22 mouse cellular contexts compared by ENCODE assay signal in genomic region chr2:164040949-164041348, GRCm38 (mm10). TPM values are rescaled to one million over a fixed set of nuclear protein-coding genes. Genes with fewer than 3 reads are reported as not detected.
DNase-seq lines count a peak whose midpoint lies in the region; ATAC-seq and TF ChIP-seq lines count a peak whose summit lies in the region.
"Had no signal": no experiment of that assay in that cellular context is flagged by ENCODE, and none has a peak within 500 bp of the region (broad histone marks: within the 10 kb centered on the region; RNA-seq: fewer than 3 reads in every experiment).

No protein-coding gene starts in this region.

- TF ChIP-seq EP300 in lung, postnatal 0 days (IDR thresholded peaks at IDR 0.05) = no peak

- ATAC-seq in lung, postnatal 0 days = 0 out of 2 replicates have a peak, but pooled peaks have one; percentile 17
- peak; percentile 74 to 80; a peak in 3 of 4 replicates for ATAC-seq in hematopoietic stem cell, adult 5-6 weeks (replicated peaks in 1 of 2; ENCODE audit: insufficient read depth in 1 of 2, low FRiP score in 2 of 2, low TSS enrichment in 1 of 2, low read depth in 1 of 2, poor library complexity in 2 of 2, severe bottlenecking in 2 of 2)
- peak; percentile 92 for ATAC-seq in monocyte, adult 5-6 weeks (replicated peaks; ENCODE audit: insufficient number of reproducible peaks, low FRiP score, low TSS enrichment, poor library complexity, severe bottlenecking)
- no peak for ATAC-seq in neural tube, embryonic 15.5 days (ENCODE audit: low FRiP score)
- ATAC-seq: forebrain, embryonic 13.5 days; hindbrain, postnatal 0 days; midbrain, embryonic 15.5 days had no signal

- H3K4me2 ChIP-seq in lung, postnatal 0 days (replicated peaks; ENCODE audit: low read depth, low read length) = no peak overlapping the region
- H3K4me2 ChIP-seq in neural tube, embryonic 15.5 days = no peak overlapping the region
- H3K4me2 ChIP-seq: embryonic facial prominence, embryonic 12.5 days; forebrain, embryonic 13.5 days; limb, embryonic 12.5 days; lung, embryonic 14.5 days; midbrain, embryonic 15.5 days; neural tube, embryonic 12.5 days had no signal

- H3K27ac ChIP-seq in lung, postnatal 0 days (ENCODE audit: low read length) = no peak overlapping the region
- H3K27ac ChIP-seq in neural tube, embryonic 15.5 days (replicated peaks) = no peak overlapping the region
- H3K27ac ChIP-seq: embryonic facial prominence, embryonic 12.5 days; forebrain, embryonic 13.5 days; hindbrain, embryonic 10.5 days; hindbrain, postnatal 0 days; limb, embryonic 12.5 days; midbrain, embryonic 15.5 days; neural tube, embryonic 12.5 days had no signal

- no peaks in the 10 kb centered on the region for H3K4me1 ChIP-seq in lung, postnatal 0 days (ENCODE audit: insufficient read depth, low read depth, low read length)
- no peaks in the 10 kb centered on the region for H3K4me1 ChIP-seq in lung, adult 2 months (ENCODE audit: control insufficient read depth, insufficient read depth, low read length)
- no peaks in the 10 kb centered on the region for H3K4me1 ChIP-seq in neural tube, embryonic 15.5 days
- H3K4me1 ChIP-seq: forebrain, embryonic 13.5 days; midbrain, embryonic 15.5 days; neural tube, embryonic 12.5 days had no signal

- TF ChIP-seq POLR2A in lung, adult 2 months (IDR thresholded peaks at IDR 0.05; ENCODE audit: borderline replicate concordance, extremely low read depth, low read depth, low read length) = no peak

- WGBS in lung, postnatal 0 days = 64% methylated on average over 6 of the region's 6 CpGs
- WGBS in lung, adult 2 months = 76% methylated on average over 6 of the region's 6 CpGs
- 86% methylated on average over 6 of the region's 6 CpGs for WGBS in neural tube, embryonic 15.5 days

- no peak for TF ChIP-seq CTCF in lung, postnatal 0 days (IDR thresholded peaks at IDR 0.05)
- TF ChIP-seq CTCF in lung, adult 2 months (IDR thresholded peaks at IDR 0.05; ENCODE audit: insufficient read depth, low read length) = no peak

- no peak overlapping the region for H3K4me3 ChIP-seq in lung, postnatal 0 days (ENCODE audit: low read depth, low read length)
- no peak overlapping the region for H3K4me3 ChIP-seq in lung, adult 2 months (replicated peaks; ENCODE audit: extremely low read depth, low read depth, low read length)
- H3K4me3 ChIP-seq in neural tube, embryonic 15.5 days (replicated peaks) = no peak overlapping the region
- H3K4me3 ChIP-seq: embryonic facial prominence, embryonic 12.5 days; erythroblast, embryonic 14.5 days; forebrain, embryonic 13.5 days; hindbrain, embryonic 10.5 days; limb, embryonic 12.5 days; midbrain, embryonic 15.5 days; neural tube, embryonic 12.5 days had no signal

- H3K27me3 ChIP-seq in lung, postnatal 0 days (replicated peaks; ENCODE audit: insufficient read depth, low read length) = no peaks in the 10 kb centered on the region
- H3K27me3 ChIP-seq in neural tube, embryonic 15.5 days (replicated peaks) = no peaks in the 10 kb centered on the region
- H3K27me3 ChIP-seq: embryonic facial prominence, embryonic 12.5 days; forebrain, embryonic 13.5 days; limb, embryonic 12.5 days; midbrain, embryonic 15.5 days; neural tube, embryonic 12.5 days had no signal

- no peaks in the 10 kb centered on the region for H3K36me3 ChIP-seq in lung, postnatal 0 days (ENCODE audit: insufficient read depth, low read length)
- no peaks in the 10 kb centered on the region for H3K36me3 ChIP-seq in neural tube, embryonic 15.5 days
- H3K36me3 ChIP-seq: embryonic facial prominence, embryonic 12.5 days; hindbrain, embryonic 10.5 days; limb, embryonic 12.5 days; midbrain, embryonic 15.5 days; neural tube, embryonic 12.5 days had no signal

- H3K9ac ChIP-seq in lung, postnatal 0 days (replicated peaks; ENCODE audit: low read depth) = no peak overlapping the region
- no peak overlapping the region for H3K9ac ChIP-seq in neural tube, embryonic 15.5 days (replicated peaks)
- H3K9ac ChIP-seq: embryonic facial prominence, embryonic 12.5 days; forebrain, embryonic 13.5 days; limb, embryonic 12.5 days; lung, embryonic 14.5 days; midbrain, embryonic 15.5 days; neural tube, embryonic 12.5 days had no signal

- no peaks in the 10 kb centered on the region for H3K9me3 ChIP-seq in lung, postnatal 0 days (ENCODE audit: low read length)
- H3K9me3 ChIP-seq in neural tube, embryonic 15.5 days (replicated peaks) = no peaks in the 10 kb centered on the region
- H3K9me3 ChIP-seq: embryonic facial prominence, embryonic 12.5 days; forebrain, embryonic 13.5 days; hindbrain, embryonic 10.5 days; limb, embryonic 12.5 days; midbrain, embryonic 15.5 days; neural tube, embryonic 12.5 days had no signal

- peak; percentile 23 for DNase-seq in lung, postnatal 0 days (ENCODE audit: low spot score)
- no peak for DNase-seq in lung, adult 2 months
- no peak for DNase-seq in urinary bladder, postnatal 36 days (ENCODE audit: low spot score in 2 of 2)
- no peak for DNase-seq in cerebellum, adult 11-12 months
- DNase-seq: adrenal gland, postnatal 25 days; cerebellum, adult 8-10 months; gastrocnemius, postnatal 36 days; lung, embryonic 14.5 days; spleen, adult 18-20 months; thymus, postnatal 36 days had no signal

RNA-seq across cellular contexts. Expression of gene Pabpc1l, which starts 15.7 kb away (rescaled TPM):
- polyA plus RNA-seq in lung, postnatal 0 days (2015; fragmentation: Nextera tagmentation; extraction: Ambion mirVana) = 0.36 and 0.60 TPM in 2 replicates
- polyA plus RNA-seq in lung, adult 2 months (2012; rRNA removed) = 0.40 and 0.50 TPM in 2 replicates
- 0.05 and 0.13 TPM in 2 replicates for total RNA-seq in hematopoietic stem cell, adult 5-6 weeks (2017)
- total RNA-seq in monocyte, adult 5-6 weeks (2017) = 1.9 to 3.5 TPM in 2 of 3 replicates, not detected in the other
- polyA plus RNA-seq in neural tube, embryonic 15.5 days (2015; fragmentation: Nextera tagmentation; extraction: Ambion mirVana) = 1.1 and 1.7 TPM in 2 replicates
- total RNA-seq: megakaryocyte-erythroid progenitor cell, adult 5-6 weeks had no signal

RNA-seq across cellular contexts. Expression of gene Stk4, which starts 29.2 kb away (rescaled TPM):
- polyA plus RNA-seq in lung, postnatal 0 days (2015; fragmentation: Nextera tagmentation; extraction: Ambion mirVana) = 26.3 and 27.0 TPM in 2 replicates
- polyA plus RNA-seq in lung, adult 2 months (2012; rRNA removed) = 22.0 and 31.3 TPM in 2 replicates
- 163 and 235 TPM in 2 replicates for total RNA-seq in hematopoietic stem cell, adult 5-6 weeks (2017)
- total RNA-seq in monocyte, adult 5-6 weeks (2017) = 304 to 378 TPM (median 341 TPM) in 3 replicates
- 15.4 and 19.0 TPM in 2 replicates for polyA plus RNA-seq in neural tube, embryonic 15.5 days (2015; fragmentation: Nextera tagmentation; extraction: Ambion mirVana)

RNA-seq across cellular contexts. Expression of gene Tomm34, which starts 30.0 kb away (rescaled TPM):
- 27.2 and 30.3 TPM in 2 replicates for polyA plus RNA-seq in lung, postnatal 0 days (2015; fragmentation: Nextera tagmentation; extraction: Ambion mirVana)
- polyA plus RNA-seq in lung, adult 2 months (2012; rRNA removed) = 43.5 and 48.8 TPM in 2 replicates
- total RNA-seq in hematopoietic stem cell, adult 5-6 weeks (2017) = 44.8 and 46.7 TPM in 2 replicates
- total RNA-seq in monocyte, adult 5-6 weeks (2017) = 38.3 to 59.3 TPM (median 43.2 TPM) in 3 replicates
- 49.5 and 53.9 TPM in 2 replicates for polyA plus RNA-seq in neural tube, embryonic 15.5 days (2015; fragmentation: Nextera tagmentation; extraction: Ambion mirVana)

RNA-seq across cellular contexts. Expression of gene Ywhab, which starts 46.2 kb away (rescaled TPM):
- polyA plus RNA-seq in lung, postnatal 0 days (2015; fragmentation: Nextera tagmentation; extraction: Ambion mirVana) = 263 and 295 TPM in 2 replicates
- 39.4 and 52.8 TPM in 2 replicates for polyA plus RNA-seq in lung, adult 2 months (2012; rRNA removed)
- total RNA-seq in hematopoietic stem cell, adult 5-6 weeks (2017) = 66.2 and 87.0 TPM in 2 replicates
- 50.9 to 83.0 TPM (median 67.5 TPM) in 3 replicates for total RNA-seq in monocyte, adult 5-6 weeks (2017)
- polyA plus RNA-seq in neural tube, embryonic 15.5 days (2015; fragmentation: Nextera tagmentation; extraction: Ambion mirVana) = 487 and 519 TPM in 2 replicates
